Mouse (Mus musculus) midbrain, postnatal 0 days (tissue): ENCODE results near the gene Tmem233. TPM values are rescaled to one million over a fixed set of nuclear protein-coding genes. Genes with fewer than 3 reads are reported as not detected.

Experiments
- ATAC-seq: fragments of 200-750 bp; cut with Nextera tagmentation; 2 replicates; pipeline ENCODE4 v1.8.0; 2017; ENCODE audit warnings: moderate number of reproducible peaks, mild to moderate bottlenecking, moderate TSS enrichment, moderate library complexity; ENCODE audit not compliant: low FRiP score
- DNase-seq: peaks from one replicate; pipeline ENCODE4 v3.0.0-alpha.2; 2015; ENCODE audit warnings: low spot score
- H3K27ac ChIP-seq: fragments of 300-500 bp; sonication (generic); 2 replicates; pipeline ENCODE4 v1.5.1; 2014; ENCODE audit warnings: low read depth, mild to moderate bottlenecking, low read length, mixed read lengths
- H3K27me3 ChIP-seq: fragments of 300-500 bp; sonication (generic); 2 replicates; pipeline ENCODE4 v1.6.1; 2014; ENCODE audit warnings: low read length, control low read depth, mixed read lengths; ENCODE audit not compliant: insufficient read depth
- H3K36me3 ChIP-seq: fragments of 300-500 bp; sonication (generic); 2 replicates; pipeline ENCODE4 v1.6.1; 2014; ENCODE audit warnings: low read length, control low read depth, mixed read lengths; ENCODE audit not compliant: insufficient read depth
- H3K4me1 ChIP-seq: fragments of 300-500 bp; sonication (generic); 2 replicates; pipeline ENCODE4 v1.6.1; 2014; ENCODE audit warnings: mild to moderate bottlenecking, control low read depth, antibody characterized with exemption, low read length, mixed read lengths; ENCODE audit not compliant: insufficient read depth
- H3K4me2 ChIP-seq: fragments of 300-500 bp; sonication (generic); 2 replicates; pipeline ENCODE4 v1.6.1; 2014; ENCODE audit warnings: low read depth, mild to moderate bottlenecking, low read length, mixed read lengths; ENCODE audit not compliant: poor library complexity, severe bottlenecking
- H3K4me3 ChIP-seq: fragments of 300-500 bp; sonication (generic); 2 replicates; pipeline ENCODE4 v1.5.1; 2014; ENCODE audit warnings: low read depth, mild to moderate bottlenecking, low read length, moderate library complexity
- H3K9ac ChIP-seq: fragments of 300-500 bp; sonication (generic); replicated peaks from 2 replicates; pipeline ENCODE4 v1.6.1; 2014; ENCODE audit warnings: mild to moderate bottlenecking, low read length, moderate library complexity, mixed read lengths; ENCODE audit not compliant: poor library complexity, severe bottlenecking
- H3K9me3 ChIP-seq: fragments of 300-500 bp; sonication (generic); 2 replicates; pipeline ENCODE4 v1.6.1; 2016; ENCODE audit warnings: low read length, control low read depth
- CTCF ChIP-seq: IDR thresholded peaks from 2 replicates; pipeline ENCODE4 v1.5.1; 2016; ENCODE audit warnings: antibody characterized with exemption, mild to moderate bottlenecking
- WGBS: fragments of 180-500 bp; shearing (Covaris S2); extraction: QIAGEN DNeasy Blood & Tissue Kit; methylation state at CpG from one replicate; pipeline ENCODE4 v1.1.7; 2014; 5-methylcytosine and 5-hydroxymethylcytosine counted together
- polyA plus RNA-seq: library from polyadenylated mRNA; unstranded; fragments of >200 nt; fragmentation: Nextera tagmentation; extraction: Ambion mirVana; gene quantifications from 2 replicates; pipeline ENCODE4 v1.2.1, GENCODE M21; 2015
- total RNA-seq: library from RNA; depleted of rRNA; stranded (reverse); fragments of >200 nt; gene quantifications from 2 replicates; pipeline ENCODE4 v1.2.3, GENCODE M21; 2014

Tmem233 gene
- total and polyA plus RNA-seq, 2 experiments from 2014 or later, result not detected

- ATAC-seq (no peak), DNase-seq (no peak)
- Histone ChIP-seq H3K27me3 (no peaks in the 10 kb centered on the region), H3K4me1 (no peaks in the 10 kb centered on the region), H3K36me3 (peaks cover 20% of the 10 kb centered on the region), H3K27ac (no peak overlapping the region), H3K9ac (no peak overlapping the region), H3K4me2 (no peak overlapping the region), H3K4me3 (no peak overlapping the region), H3K9me3 (no peaks in the 10 kb centered on the region)
- WGBS, result 71% methylated on average over 15 of the region's 15 CpGs
- TF ChIP-seq CTCF, result no peak
Observed at GRCm38 (mm10) chr5:116009091-116009851, 73.8 kb downstream of the Tmem233 start.

GRCm38 (mm10) chr5:116007723-116008122 is 75.3 kb downstream of the Tmem233 start:
- 91% methylated on average over 13 of the region's 13 CpGs for WGBS
- TF ChIP-seq CTCF, result no peak
- no peak overlapping the region for H3K4me3 ChIP-seq
- no peaks in the 10 kb centered on the region for H3K4me1 ChIP-seq
- H3K27me3 ChIP-seq, result no peaks in the 10 kb centered on the region
- peaks cover 7% of the 10 kb centered on the region for H3K36me3 ChIP-seq
- H3K27ac ChIP-seq, result no peak overlapping the region
- no peaks in the 10 kb centered on the region for H3K9me3 ChIP-seq
- H3K9ac ChIP-seq, result no peak overlapping the region
- H3K4me2 ChIP-seq, result no peak overlapping the region
- DNase-seq (no peak), ATAC-seq (no peak)

GRCm38 (mm10) chr5:116006324-116007099 is 76.5 kb downstream of the Tmem233 start:
- Histone ChIP-seq H3K4me3 (no peak overlapping the region), H3K27ac (no peak overlapping the region), H3K27me3 (no peaks in the 10 kb centered on the region), H3K4me1 (no peaks in the 10 kb centered on the region), H3K9me3 (no peaks in the 10 kb centered on the region), H3K9ac (no peak overlapping the region), H3K36me3 (peaks cover 6% of the 10 kb centered on the region; the same call in 1 of the 2 replicates), H3K4me2 (no peak overlapping the region)
- DNase-seq (no peak), ATAC-seq (no peak)
- WGBS, result 62% methylated on average over 22 of the region's 22 CpGs
- TF ChIP-seq CTCF, result no peak

- Histone ChIP-seq H3K9ac (no peak overlapping the region), H3K27ac (no peak overlapping the region), H3K27me3 (no peaks in the 10 kb centered on the region), H3K4me2 (no peak overlapping the region), H3K4me1 (no peaks in the 10 kb centered on the region), H3K9me3 (no peaks in the 10 kb centered on the region), H3K4me3 (no peak overlapping the region), H3K36me3 (peaks cover 6% of the 10 kb centered on the region; the same call in 1 of the 2 replicates)
- WGBS, result 75% methylated on average over 10 of the region's 10 CpGs
- no peak for TF ChIP-seq CTCF
- ATAC-seq (no peak), DNase-seq (no peak)
Observed at GRCm38 (mm10) chr5:116004271-116004670, 78.8 kb downstream of the Tmem233 start.

GRCm38 (mm10) chr5:116003825-116004224 is 79.2 kb downstream of the Tmem233 start:
- TF ChIP-seq CTCF, result no peak
- peaks cover 6% of the 10 kb centered on the region; the same call in 1 of the 2 replicates for H3K36me3 ChIP-seq
- H3K9ac ChIP-seq, result no peak overlapping the region
- ATAC-seq (no peak), DNase-seq (no peak)
- no peak overlapping the region for H3K4me3 ChIP-seq
- no peaks in the 10 kb centered on the region for H3K27me3 ChIP-seq
- 40% methylated on average over 13 of the region's 13 CpGs for WGBS
- 0 out of 2 replicates have a peak overlapping the region, but pooled peaks have one; percentile 2 for H3K4me2 ChIP-seq
- H3K9me3 ChIP-seq, result no peaks in the 10 kb centered on the region
- no peak overlapping the region for H3K27ac ChIP-seq
- no peaks in the 10 kb centered on the region for H3K4me1 ChIP-seq

- no peak overlapping the region for H3K9ac ChIP-seq
- TF ChIP-seq CTCF, result no peak
- peaks cover 6% of the 10 kb centered on the region; the same call in 1 of the 2 replicates for H3K36me3 ChIP-seq
- no peaks in the 10 kb centered on the region for H3K9me3 ChIP-seq
- no peaks in the 10 kb centered on the region for H3K27me3 ChIP-seq
- DNase-seq (no peak), ATAC-seq (no peak)
- 86% methylated on average over 8 of the region's 8 CpGs for WGBS
- no peak overlapping the region for H3K4me2 ChIP-seq
- H3K4me3 ChIP-seq, result no peak overlapping the region
- no peaks in the 10 kb centered on the region for H3K4me1 ChIP-seq
- no peak overlapping the region for H3K27ac ChIP-seq
Observed at GRCm38 (mm10) chr5:116003154-116003553, 79.9 kb downstream of the Tmem233 start.
